Mouse (Mus musculus) thymus, postnatal 10 days (tissue): ENCODE results near the gene Strip2.

Experiments
- DNase-seq, 2 experiments: peaks; one replicate each; pipeline ENCODE4 v3.0.0; 2021; ENCODE audit warnings: low spot score in 2 of 2

Gene Strip2

GRCm38 (mm10) chr6:29916530-29917382 is at the start of gene Strip2:
Strip2 (plus strand) TSS chr6:29917012.
- peak; percentile 84 to 94 for DNase-seq

DNA sequence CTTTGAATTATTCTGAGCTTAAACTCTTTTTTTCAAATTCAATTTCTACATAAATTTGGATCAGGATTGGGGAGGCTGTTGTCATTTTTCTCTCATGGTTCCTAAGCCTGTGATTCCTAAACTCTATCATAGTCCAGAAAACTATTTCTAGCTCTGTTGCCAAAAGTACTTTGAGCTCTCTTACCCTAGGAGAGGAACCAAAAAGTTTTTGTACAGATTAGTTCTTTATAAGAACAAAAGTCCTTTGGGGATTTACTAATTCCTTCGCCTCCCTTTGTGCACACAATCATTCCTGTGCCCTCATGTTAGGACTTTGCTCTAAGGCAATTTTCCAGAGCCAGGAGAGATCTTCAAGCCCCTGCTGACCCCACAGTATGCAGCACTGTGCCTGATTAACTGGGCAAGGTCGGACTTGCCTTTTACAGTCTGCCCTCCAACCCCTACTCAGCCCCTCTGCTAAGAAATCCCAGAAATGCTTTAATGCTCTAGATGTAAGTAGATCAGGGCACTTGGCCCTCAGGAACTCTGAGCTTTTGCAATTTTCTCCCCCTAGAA is 48.4 kb upstream of the Strip2 start:
- DNase-seq = no peak

DNA sequence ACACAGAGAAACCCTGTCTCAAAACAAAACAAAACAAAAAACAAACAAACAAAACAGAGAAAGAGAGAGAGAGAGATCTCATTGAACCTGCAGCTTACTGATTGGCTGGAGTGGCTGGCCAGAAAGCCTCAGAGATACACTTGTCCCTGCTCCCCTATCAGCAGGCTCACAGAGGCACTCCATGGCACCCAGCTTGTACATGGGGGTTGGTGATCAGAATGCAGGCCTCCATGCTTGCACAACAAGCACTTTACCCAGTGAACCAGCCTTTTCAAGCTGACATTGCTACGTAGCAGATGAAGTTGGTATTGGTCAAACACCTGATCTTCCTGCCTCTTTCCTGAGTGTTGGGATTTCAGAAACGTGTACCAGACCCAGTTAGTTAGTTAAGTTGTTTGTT is 43.2 kb upstream of the Strip2 start:
- no peak for DNase-seq

- DNase-seq = no peak
These were observed 41.2 kb upstream of the Strip2 start for GRCm38 (mm10) chr6:29875576-29875975.

- DNase-seq = no peak
These were observed 40.0 kb upstream of the Strip2 start for GRCm38 (mm10) chr6:29876782-29877181.

DNA sequence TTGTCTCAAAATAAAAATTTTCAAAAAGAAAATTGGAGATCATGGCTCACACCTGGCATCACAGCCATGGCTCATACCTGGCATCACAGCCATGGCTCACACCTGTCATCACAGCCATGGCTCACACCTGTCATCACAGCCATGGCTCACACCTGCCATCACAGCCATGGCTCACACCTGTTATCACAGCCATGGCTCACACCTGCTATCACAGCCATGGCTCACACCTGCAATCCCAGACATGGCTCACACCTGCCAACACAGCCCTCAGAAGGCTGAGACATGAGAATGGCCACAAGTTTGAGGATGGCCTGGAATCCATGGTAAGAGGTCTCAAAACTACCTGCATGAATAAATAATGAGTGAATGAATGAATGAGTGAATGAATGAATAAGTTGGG is 37.2 kb upstream of the Strip2 start:
- DNase-seq = no peak

- no peak for DNase-seq
These were observed 36.0 kb upstream of the Strip2 start for GRCm38 (mm10) chr6:29880796-29881195.

DNA sequence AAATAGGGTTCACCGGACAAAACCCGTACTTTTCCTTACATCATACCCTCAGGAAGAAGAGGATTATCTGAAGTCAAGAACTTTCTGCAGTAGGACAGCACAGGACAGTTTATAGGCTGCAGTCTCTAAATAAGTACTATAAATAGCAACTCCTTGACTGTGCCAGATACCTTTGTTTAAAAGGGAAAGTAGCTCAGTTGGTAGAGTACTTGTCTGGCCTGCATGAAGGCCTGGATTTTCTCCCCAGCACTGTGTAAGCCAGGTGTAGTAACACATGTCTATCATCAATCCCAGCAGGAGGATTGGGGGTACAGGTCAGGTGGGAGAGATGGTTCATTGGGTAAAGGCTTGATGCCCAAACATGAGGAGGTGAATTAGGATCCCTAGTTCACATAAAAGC is 34.9 kb upstream of the Strip2 start:
- no peak for DNase-seq

GRCm38 (mm10) chr6:29882870-29883269 is 33.9 kb upstream of the Strip2 start:
- DNase-seq = no peak

DNA sequence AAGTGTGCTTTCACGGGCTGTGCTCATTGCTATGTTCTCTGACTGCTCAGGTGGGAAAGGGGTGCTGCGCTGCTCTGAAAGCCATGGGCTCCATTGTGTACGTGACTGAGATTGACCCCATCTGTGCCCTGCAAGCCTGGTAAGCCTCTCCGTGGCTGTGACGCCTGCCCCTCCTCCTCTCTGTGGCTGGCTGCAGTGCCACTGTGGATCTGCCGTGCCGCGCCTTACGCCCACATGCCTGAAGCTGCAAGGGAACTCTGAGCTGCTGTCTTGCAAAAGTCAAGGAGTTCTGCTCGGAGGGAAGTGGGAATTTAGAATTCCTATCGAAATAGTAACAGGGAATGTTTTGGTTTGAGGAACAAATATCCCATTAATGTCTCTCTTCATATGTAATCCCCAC is 25.7 kb upstream of the Strip2 start:
- no peak for DNase-seq

DNA sequence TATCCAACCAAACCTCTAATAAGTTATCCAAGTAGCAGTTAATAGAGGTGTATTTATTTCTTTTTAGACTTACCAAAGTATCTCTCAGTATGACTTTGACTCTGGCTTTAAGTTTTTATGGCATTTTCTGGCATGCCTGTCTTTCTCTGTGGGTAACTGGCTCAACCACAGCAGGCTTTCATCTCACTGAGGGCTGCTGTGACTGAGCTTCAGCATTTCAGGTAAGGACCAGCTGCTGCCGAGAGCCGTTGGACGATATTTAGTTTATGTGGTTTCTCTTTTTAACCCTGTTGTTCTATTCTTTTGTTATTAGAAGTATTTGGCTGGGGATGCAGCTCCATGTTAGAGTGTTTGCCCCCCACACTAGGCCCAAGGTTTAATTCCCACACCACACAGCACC is 19.8 kb upstream of the Strip2 start:
- DNase-seq = peak; percentile 45 to 48

DNA sequence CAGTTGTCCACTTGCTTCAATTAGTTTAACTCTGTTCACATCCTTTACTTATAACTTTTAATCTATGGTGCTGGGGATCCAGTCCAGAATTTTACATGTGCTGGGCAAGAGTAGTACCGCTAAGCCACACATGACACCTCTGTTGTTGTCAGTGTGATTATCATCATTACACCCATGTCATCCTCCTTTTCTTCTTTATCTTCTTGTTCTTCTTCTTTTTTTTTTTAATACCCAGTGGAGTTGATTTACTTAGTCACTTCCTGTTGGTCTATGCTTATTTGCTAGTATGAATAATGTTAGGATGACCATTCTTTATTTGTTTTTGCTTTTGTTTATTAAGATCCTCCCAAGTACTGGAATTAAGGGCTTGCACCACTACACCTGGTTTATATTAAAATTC is 15.4 kb upstream of the Strip2 start:
- no peak for DNase-seq

DNA sequence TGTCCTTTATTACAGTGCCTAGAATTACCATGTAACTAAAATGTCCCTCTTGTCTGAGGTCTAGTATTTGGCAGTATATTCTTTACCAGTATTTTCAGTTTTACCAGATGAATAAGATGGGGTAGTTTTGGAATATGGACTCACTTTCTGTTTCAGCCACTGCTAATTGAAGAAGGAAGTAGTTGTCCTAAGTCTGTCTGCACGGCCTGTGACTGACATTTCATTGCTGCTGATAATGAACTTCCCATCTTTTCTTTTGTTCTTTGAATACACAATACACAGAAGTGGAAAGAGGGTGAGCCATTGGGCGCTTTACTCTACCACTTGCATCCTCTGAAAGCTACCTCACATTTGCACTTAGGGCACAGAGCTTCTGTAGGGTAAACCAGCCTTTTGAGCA is 14.6 kb upstream of the Strip2 start:
- no peak for DNase-seq

GRCm38 (mm10) chr6:29903343-29903914 is 13.4 kb upstream of the Strip2 start:
- no peak for DNase-seq

- no peak for DNase-seq
These were observed 12.5 kb upstream of the Strip2 start for GRCm38 (mm10) chr6:29904281-29904680.

DNA sequence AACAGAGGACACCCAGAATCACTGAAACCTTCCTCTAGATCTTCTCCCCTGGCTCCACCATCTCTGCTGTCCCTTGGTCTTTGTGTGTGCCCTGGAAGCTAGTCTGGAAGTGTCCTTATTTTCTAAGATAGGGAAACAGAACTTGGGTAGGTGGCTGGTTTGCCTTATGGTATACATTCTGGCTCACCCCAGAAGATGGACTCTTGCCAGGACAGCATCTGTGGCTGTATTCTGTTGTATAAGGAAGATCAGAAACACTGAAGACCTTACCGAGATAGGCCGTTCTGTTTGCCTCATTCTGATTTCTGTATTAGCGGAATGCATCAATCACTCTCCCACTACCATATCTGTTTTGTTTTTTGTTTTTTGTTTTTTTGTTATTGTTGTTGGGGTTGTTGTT is 6.2 kb upstream of the Strip2 start:
- no peak for DNase-seq

- no peak for DNase-seq
These were observed 3.1 kb upstream of the Strip2 start for GRCm38 (mm10) chr6:29913673-29914072.

GRCm38 (mm10) chr6:29914136-29914535 is 2.7 kb upstream of the Strip2 start:
- no peak for DNase-seq

DNA sequence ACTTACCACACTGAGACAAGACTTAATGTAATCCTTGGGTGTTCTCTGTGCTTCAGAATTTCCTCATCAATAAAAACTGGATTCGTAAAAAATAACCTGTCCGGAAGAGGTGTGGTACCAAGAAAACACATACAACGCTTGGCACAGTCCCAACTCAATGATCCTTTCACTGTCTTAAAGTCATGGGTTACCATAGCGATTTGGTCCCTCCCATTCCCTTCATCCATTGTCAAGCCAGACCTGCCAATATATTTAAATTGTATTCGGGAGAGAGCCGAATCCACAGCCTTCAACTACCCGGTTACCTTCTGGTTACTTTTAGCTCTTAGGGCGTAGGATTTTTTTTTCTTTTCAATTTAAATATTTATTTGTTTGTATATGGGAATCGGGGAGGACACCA is 976 bp upstream of the Strip2 start:
- no peak for DNase-seq

DNA sequence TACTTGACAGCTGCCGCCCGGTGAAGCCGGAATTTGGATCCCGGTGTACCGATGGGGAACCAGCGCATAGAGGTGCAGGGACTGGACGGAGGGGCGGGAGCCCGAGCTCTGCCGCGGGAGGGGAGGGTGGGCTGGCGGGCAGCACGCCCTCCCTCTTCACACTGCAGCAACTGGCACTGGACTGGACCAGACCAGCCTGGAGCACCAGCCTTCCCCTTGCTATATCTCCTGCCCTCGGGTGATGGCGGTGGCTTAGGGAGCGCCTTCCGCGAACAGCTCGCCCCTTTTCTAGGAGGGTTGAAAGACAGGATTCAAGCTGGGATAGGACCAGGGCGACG is 540 bp downstream of the Strip2 start:
- no peak for DNase-seq

GRCm38 (mm10) chr6:29917947-29918346 is 1.1 kb downstream of the Strip2 start:
- no peak for DNase-seq

- DNase-seq = no peak
These were observed 6.7 kb downstream of the Strip2 start for GRCm38 (mm10) chr6:29923501-29923900.

- DNase-seq = no peak
These were observed 8.9 kb downstream of the Strip2 start for GRCm38 (mm10) chr6:29925594-29926219.
